Mouse (Mus musculus): Measurements from ENCODE around the gene Gm8356.
"Not testable (repeated sequence)": the region's sequence is repeated elsewhere in the genome, so short reads cannot be mapped to it uniquely, and the experiment has no call there.

Gm8356 gene

DNA sequence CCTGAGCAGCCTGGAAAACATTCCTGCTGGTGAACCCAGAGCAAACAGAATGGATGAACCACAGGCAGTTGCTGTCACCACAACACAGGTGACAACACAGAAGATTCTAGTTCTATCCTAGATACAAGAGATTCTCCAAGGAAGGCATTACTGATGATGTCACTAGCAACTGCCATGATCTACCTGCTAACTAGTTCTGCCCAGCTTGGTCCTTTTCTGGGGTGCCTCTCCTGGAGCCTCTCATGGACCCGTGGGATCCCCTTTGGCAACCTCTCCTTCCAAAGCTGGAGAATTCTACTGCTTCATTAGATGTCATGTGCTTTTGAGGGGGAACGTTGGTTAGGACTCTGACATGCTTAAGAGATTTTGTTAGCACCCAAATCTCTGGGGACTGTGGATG, at the start of gene Gm8356:
Gene Gm8356, minus strand, starts transcription at position 101 of the 400 bp plus-strand sequence.
- DNase-seq, result not testable (repeated sequence)

DNA sequence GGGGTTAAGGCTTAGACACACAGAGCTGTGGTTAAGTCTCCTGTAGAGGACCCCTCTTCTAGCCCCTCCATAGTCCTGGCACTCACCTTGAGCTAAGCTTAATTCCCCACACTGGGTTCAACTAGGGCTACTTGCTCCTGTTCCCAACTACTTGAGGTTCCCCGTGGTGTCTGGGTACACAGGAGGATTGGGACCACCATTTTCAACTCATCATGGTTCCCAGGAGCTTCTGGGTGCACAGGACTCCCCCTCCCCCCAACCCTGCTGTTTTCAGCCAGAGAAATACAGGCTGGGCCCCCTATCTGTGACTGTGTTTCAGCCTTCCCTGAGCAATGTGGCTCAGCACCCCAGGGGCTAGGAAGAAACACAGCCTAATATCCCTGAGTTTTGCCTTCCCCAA, 50.8 kb downstream of the Gm8356 start:
- DNase-seq, result not testable (repeated sequence)

DNA sequence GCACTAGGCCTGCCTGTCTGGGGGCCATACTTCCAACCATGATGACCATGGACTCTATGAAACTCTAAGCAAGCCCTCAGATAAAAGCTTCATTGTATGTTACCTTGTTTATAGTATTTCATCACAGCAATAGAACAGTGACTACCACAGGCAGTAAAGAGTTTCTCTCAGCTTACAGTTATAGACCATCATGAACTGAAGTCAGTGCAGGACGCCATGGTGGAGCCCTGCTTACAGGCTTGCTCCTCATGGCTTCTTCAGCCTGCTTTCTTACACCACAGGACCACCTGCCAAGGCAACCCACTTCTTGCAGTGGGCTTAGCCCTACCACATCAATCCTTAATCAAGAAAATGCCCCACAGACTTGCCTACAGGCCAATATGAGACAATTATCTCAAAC, 51.5 kb downstream of the Gm8356 start:
- not testable (repeated sequence) for DNase-seq

DNA sequence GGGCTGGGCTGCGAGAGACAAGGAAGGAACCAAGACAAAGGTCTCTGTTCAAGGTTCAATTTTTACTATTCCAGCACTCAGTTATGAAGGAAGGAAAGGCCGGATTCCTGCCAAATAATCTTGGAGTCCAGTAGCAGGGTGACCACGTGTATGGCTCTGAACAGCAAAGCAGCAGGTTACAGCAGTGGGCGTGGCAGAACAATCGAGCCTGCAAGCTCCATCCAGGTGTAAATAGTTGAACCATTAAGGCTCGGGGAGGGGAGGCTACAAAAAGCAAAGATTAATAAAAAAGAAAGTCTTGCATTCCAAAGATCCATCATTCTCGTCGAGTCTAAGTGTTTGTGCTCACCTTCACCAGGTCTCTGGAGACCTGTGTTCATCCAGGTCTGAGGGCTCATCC, 55.0 kb downstream of the Gm8356 start:
- not testable (repeated sequence) for DNase-seq

Measured in layer of hippocampus, adult 9-11 months (tissue).